Mouse (Mus musculus): ENCODE results near the gene Cwc22.

Gene Cwc22

DNA sequence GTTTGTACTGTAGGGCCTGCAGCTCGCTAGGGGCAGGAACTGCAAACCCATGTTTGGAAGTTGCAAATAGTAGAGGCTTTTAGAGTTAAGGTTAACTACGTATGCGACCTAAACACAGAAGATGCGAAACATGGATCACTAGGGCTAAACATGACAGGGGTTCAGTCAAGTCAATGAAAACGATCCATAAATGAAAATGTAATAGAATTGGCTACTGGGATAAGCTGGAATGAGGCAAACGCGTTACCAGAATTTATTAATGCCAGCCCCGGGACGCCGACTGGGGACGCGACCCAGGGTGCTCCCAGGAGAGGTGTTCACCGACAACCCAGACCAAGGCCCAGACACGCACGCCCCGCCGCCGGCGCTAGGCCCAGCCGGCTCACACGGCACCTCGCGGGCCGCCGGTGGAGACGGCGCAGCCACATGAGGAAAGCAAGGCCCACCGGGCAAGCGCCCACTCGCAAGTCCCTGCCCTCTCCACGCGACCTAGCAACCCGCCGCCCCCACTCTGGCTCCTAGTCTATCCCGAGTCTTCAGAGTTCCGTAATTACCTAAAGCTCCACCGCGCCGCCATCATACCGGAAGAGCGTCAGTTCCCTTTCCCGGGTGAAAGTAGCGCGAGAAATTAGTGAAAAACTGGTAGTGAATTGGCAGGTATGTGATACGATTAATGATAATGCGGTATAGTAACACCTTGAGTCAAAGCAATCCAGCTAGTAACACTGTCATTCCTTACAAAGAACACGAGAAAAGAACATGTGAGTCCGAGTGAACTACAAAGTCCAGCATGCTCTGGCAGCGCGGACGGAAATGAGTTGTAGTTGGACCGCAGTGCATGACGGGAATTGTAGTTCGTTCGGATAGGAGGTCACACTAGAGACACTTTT is at the start of gene Cwc22:
Gene Cwc22 (minus strand): TSS at position 780 of the 890 bp plus-strand sequence.
- peak; percentile 97 for DNase-seq

- no peak for DNase-seq
Measured at GRCm38 (mm10) chr2:77993727-77994401, 47.7 kb upstream of the Cwc22 start.

GRCm38 (mm10) chr2:77992951-77993604 is 46.9 kb upstream of the Cwc22 start:
- no peak for DNase-seq

DNA sequence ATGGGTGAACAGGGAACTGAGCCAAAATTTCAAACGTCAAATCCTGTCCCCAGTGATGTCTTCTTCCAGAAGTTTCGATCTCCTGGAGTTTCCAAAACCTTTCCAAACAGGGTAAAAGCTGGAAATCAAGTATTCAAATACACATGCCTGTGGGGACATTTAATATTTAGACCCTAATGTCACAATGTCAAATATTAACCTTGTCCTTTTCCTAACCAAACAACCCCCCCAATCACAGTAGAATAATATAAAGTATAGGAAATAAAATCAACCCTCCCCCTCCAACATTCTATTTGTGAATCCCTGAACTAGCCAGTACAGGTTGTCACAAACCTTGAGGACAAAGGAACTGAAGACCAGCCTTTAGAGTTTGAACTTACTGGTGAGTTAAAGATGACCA is 44.6 kb upstream of the Cwc22 start:
- DNase-seq = no peak

- DNase-seq = no peak
Measured at GRCm38 (mm10) chr2:77990121-77990520, 43.9 kb upstream of the Cwc22 start.

DNA sequence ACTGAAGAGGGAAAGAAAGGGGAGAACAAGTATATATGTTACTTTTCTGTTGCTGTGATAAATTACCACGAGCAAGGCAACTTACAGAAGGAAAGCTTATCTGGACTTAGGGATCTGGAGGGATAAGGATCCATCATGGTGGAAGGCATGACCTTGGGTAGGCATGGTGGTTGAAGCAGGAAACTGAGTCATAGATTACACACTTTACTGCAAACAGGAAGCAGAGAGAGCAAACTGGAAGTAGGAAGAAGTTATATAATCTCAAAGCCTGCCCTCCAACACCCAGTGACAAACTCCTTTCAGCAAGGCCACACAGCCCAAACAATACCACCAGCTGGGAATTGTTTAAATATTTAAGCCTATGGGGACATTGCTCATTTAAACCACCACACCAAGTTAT is 43.2 kb upstream of the Cwc22 start:
- no peak for DNase-seq

DNA sequence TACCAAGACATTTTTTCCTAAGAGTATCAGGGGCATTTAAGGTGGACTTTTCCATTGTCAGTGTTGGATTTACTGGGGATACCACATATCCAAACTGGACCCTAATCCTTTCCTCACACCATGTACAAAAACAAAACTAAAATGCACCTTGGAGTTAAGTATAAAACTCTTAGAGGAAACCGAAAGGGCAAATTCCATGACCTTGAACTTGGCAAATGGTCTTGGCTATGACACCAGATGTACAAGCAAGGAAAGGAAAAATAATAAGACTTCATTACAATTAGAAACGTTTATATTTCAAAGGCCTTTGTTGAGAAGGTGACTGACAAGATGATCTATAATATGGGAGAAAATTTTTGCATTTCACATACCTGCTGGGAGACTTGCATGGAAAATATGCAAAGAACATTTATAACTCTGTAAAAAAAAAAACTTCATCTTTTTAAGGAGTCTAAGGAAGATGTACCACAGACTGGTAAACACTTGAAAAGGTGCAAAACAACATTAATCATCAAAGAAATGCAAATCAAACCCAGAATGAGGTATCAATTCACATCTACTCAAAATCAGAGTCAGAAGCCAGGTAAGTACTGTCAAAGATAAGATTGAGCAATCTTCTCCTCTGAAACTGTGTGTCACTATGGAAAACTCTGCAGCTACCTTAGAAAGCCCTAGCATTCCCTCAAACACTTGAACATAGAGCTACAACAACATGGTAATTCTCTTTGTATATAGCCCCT is 40.0 kb upstream of the Cwc22 start:
- DNase-seq = no peak

GRCm38 (mm10) chr2:77984209-77984608 is 38.0 kb upstream of the Cwc22 start:
- no peak for DNase-seq

DNA sequence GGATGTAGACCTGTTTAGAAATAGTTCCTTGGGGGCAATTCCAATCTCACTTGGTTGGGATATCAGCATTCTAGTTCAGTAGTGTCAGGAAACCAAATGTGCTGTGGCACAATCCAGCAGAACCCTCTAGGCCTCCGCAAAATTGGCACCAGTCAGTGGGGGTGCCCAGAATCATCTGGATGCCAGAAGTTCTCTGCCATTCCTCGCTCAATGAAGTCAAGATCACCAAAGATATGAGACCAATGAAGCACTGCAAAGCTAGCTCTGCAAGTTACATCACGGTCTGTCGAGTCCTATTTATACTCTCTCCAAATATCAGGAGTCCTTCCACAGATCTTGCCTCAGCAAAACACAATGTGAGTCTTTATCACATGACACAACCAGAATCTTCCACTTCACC is 35.7 kb upstream of the Cwc22 start:
- DNase-seq = no peak

DNA sequence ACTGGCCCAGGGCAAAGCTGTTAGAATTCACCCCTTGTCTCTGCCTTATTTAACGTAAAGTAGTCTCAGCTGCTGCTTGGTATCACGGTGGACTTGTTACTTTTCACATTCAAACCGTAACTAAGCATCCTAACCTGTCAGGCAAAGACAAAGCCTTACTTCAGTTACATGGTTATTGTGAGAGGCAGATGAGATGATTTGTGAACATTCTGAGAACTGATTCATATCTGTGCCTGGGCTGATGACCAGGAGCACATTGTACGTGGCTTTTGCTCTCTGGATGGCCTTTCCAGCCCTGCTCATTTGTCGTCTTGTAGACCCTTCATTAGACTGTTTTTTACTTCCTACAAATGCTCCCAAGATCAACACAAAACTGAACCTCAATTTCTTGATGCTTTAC is 34.5 kb upstream of the Cwc22 start:
- DNase-seq = no peak

DNA sequence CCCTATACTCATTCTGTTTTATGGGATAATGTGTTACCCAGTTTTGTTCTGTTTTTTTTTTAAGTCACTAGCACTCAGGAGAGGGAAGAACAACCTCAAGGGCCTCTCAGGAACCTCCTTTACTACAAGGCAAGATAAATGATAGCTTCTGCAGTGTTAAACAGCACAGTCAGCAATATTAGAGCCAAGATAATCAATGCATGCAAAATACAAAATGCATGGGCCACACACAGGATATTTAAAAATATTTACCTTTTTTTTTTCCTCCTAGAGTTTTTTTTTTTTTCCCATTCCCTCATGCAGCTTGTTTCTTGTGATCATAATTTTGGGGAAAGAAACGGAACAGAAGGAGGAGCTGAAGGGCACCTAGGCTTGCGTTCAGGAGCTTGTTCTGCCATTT is 33.3 kb upstream of the Cwc22 start:
- no peak for DNase-seq

- DNase-seq = no peak
Measured at GRCm38 (mm10) chr2:77979081-77979480, 32.9 kb upstream of the Cwc22 start.

DNA sequence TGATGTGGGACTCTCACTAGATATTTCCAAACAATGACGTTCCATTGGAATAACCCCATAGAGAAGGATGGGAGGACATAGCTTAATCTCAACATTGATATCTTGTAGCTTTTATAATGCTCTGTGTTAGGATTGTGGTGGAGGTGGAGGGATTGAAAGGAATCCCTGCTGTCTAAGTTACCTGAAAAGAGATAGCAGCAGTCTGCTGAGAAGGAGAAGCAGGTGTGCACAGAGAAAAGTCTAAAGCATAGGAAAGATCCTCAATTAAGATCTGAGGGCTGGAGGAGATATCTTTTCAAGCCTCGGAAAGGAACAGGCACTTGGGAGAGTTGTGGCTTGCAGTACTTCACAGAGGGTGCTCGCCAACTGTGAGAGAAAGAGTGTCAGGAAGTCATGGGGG is 32.1 kb upstream of the Cwc22 start:
- DNase-seq = no peak

GRCm38 (mm10) chr2:77976321-77976920 is 30.2 kb upstream of the Cwc22 start:
- DNase-seq = no peak

GRCm38 (mm10) chr2:77975606-77976005 is 29.4 kb upstream of the Cwc22 start:
- DNase-seq = no peak

GRCm38 (mm10) chr2:77974986-77975385 is 28.8 kb upstream of the Cwc22 start:
- DNase-seq = no peak

- DNase-seq = no peak
Measured at GRCm38 (mm10) chr2:77974366-77974765, 28.2 kb upstream of the Cwc22 start.

GRCm38 (mm10) chr2:77973296-77973695 is 27.1 kb upstream of the Cwc22 start:
- DNase-seq = no peak

DNA sequence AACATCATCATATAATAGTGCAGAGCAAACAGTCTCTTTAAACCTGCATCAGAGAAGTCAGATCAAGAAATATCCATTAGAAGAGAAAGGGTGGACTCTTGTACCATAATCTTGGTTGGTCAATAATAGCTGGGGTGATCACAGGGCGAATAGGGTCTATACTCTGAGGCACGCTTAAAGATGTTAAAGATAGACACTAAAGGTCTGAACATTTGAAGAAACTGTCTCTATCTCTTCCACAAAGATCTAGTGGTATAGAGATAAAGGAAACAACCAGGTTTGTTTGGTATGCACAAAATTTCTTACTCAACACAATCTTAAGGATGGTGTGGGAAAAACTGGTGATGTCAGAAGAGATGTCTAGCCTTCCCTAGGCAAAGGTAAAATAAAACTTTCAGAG is 26.4 kb upstream of the Cwc22 start:
- DNase-seq = no peak

- no peak for DNase-seq
Measured at GRCm38 (mm10) chr2:77971871-77972270, 25.7 kb upstream of the Cwc22 start.

DNA sequence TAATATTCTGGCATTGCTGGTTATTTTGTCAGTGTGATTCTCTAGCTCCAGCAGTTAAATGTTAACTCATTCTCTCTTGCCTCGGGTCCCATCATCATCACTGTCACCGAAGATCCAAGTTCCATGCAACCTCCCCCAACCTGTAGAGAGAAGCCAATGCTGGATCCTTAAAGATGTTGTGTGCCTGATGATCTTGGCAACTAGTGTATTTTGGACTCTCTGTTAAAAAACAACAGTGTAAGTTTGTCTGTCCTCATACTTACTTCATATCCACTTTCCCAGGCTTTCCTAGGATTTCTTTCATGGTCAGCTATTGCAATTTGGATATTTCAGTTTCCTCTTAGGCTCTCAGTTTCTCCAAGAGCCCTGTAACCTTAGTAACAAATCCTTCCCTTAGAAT is 25.2 kb upstream of the Cwc22 start:
- DNase-seq = no peak

DNA sequence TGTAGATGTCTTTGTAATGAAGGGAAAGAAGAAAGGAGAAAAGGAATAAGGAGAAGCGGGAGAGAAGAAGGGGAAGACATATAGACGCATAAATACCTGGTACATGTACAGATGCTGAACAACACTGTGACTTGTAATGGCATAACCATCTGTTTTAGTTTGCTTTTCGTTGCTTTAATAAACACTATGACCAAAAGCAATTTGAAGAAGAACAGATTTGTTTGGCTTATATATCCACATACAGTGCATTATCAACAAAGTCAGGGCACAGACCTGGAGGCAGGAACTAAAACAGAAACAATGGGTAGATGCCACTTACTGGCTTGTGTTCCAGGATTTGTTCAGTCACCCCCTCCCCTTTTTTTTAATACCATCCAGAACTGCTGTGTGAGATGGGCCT is 24.4 kb upstream of the Cwc22 start:
- no peak for DNase-seq

DNA sequence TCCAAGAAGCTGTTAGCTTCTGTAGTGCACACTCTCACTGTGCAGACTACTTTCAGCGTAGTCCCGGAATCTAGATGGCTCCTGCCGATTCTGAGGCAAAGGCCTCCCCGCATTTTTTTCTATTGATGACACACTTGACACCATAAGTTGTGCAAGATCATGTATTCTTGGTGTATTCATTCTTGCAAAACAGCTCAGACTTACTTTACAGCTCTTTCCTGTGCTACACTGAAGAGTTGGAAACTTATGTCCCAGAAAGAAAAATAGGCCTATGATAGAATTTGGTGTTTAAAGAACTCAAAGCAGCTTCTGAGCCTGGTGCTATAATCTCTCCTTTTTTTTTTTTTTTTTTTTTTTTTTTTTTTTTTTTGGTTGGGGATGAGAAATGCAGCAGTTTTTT is 23.8 kb upstream of the Cwc22 start:
- no peak for DNase-seq

All from thymus, postnatal 4 days (tissue).